Mouse (Mus musculus) limb, embryonic 12.5 days (tissue): Measurements from ENCODE around the gene Sart1. TPM values are rescaled to one million over a fixed set of nuclear protein-coding genes. Genes with fewer than 3 reads are reported as not detected.

Source experiments
- ATAC-seq: fragments of 200-750 bp; cut with Nextera tagmentation; 2 replicates; pipeline ENCODE4 v1.8.0; 2017; ENCODE audit warnings: low read depth, moderate TSS enrichment; ENCODE audit not compliant: insufficient number of reproducible peaks, insufficient read depth, low FRiP score, low TSS enrichment
- H3K27ac ChIP-seq: fragments of 300-500 bp; sonication (generic); 2 replicates; pipeline ENCODE4 v1.5.1; 2016; ENCODE audit warnings: mild to moderate bottlenecking, moderate library complexity
- H3K27me3 ChIP-seq: fragments of 300-500 bp; sonication (generic); 2 replicates; pipeline ENCODE4 v1.6.1; 2016; ENCODE audit warnings: mild to moderate bottlenecking, moderate library complexity
- H3K36me3 ChIP-seq: fragments of 300-500 bp; sonication (generic); 2 replicates; pipeline ENCODE4 v1.6.1; 2016; ENCODE audit warnings: mild to moderate bottlenecking, moderate library complexity
- H3K4me1 ChIP-seq: fragments of 300-500 bp; sonication (generic); replicated peaks from 2 replicates; pipeline ENCODE4 v1.6.1; 2016
- H3K4me2 ChIP-seq: fragments of 300-500 bp; sonication (generic); 2 replicates; pipeline ENCODE4 v1.6.1; 2016; ENCODE audit warnings: mild to moderate bottlenecking, moderate library complexity
- H3K4me3 ChIP-seq: fragments of 300-500 bp; sonication (generic); replicated peaks from 2 replicates; pipeline ENCODE4 v1.5.1; 2016; ENCODE audit warnings: mild to moderate bottlenecking
- H3K9ac ChIP-seq: fragments of 300-500 bp; sonication (generic); replicated peaks from 2 replicates; pipeline ENCODE4 v1.6.1; 2016; ENCODE audit warnings: mild to moderate bottlenecking, moderate library complexity
- H3K9me3 ChIP-seq: fragments of 300-500 bp; sonication (generic); 2 replicates; pipeline ENCODE4 v1.6.1; 2016; ENCODE audit warnings: mild to moderate bottlenecking, moderate library complexity
- WGBS: fragments of 180-500 bp; shearing (Covaris S2); methylation state at CpG from one replicate; pipeline ENCODE4 v1.1.7; 2016; 5-methylcytosine and 5-hydroxymethylcytosine counted together
- polyA plus RNA-seq: library from polyadenylated mRNA; unstranded; fragments of >200 nt; fragmentation: Nextera tagmentation; extraction: Ambion mirVana; gene quantifications from 2 replicates; pipeline ENCODE4 v1.2.1, GENCODE M21; 2016

Sart1 gene
- polyA plus RNA-seq, 1 experiment from 2014 or later = 111 TPM

GRCm38 (mm10) chr19:5394168-5394567 lies 5.7 kb upstream of the Sart1 start:
- 47% methylated on average over 10 of the region's 10 CpGs for WGBS
- H3K9me3 ChIP-seq = no peaks in the 10 kb centered on the region
- no peak overlapping the region for H3K27ac ChIP-seq
- H3K36me3 ChIP-seq = no peaks in the 10 kb centered on the region
- no peak overlapping the region for H3K4me2 ChIP-seq
- no peak for ATAC-seq
- H3K4me3 ChIP-seq = no peak overlapping the region
- peaks cover 14% of the 10 kb centered on the region for H3K4me1 ChIP-seq
- H3K27me3 ChIP-seq = peaks cover 4% of the 10 kb centered on the region; the same call in 1 of the 2 replicates
- H3K9ac ChIP-seq = 0 out of 2 replicates have a peak overlapping the region, but pooled peaks have one; percentile 3

- 84% methylated on average over 4 of the region's 4 CpGs for WGBS
- no peak for ATAC-seq
Observed at GRCm38 (mm10) chr19:5392892-5393291, 4.4 kb upstream of the Sart1 start.

GRCm38 (mm10) chr19:5390416-5390815 lies 1.9 kb upstream of the Sart1 start:
- Histone ChIP-seq H3K27me3 (peaks cover 4% of the 10 kb centered on the region; the same call in 1 of the 2 replicates), H3K4me2 (peak overlapping the region; percentile 93), H3K9ac (peak overlapping the region; percentile 94), H3K36me3 (peaks cover 12% of the 10 kb centered on the region), H3K4me3 (peak overlapping the region; percentile 99), H3K27ac (peak overlapping the region; percentile 81), H3K4me1 (peaks cover 29% of the 10 kb centered on the region), H3K9me3 (no peaks in the 10 kb centered on the region)
- ATAC-seq = no peak
- 76% methylated on average over 8 of the region's 8 CpGs for WGBS

More at GRCm38 (mm10) chr19:5392892-5393291, 4.4 kb upstream of the Sart1 start:
- Histone ChIP-seq H3K9me3 (no peaks in the 10 kb centered on the region), H3K4me2 (no peak overlapping the region), H3K36me3 (no peaks in the 10 kb centered on the region), H3K9ac (no peak overlapping the region), H3K27me3 (peaks cover 4% of the 10 kb centered on the region; the same call in 1 of the 2 replicates), H3K4me1 (peaks cover 16% of the 10 kb centered on the region), H3K27ac (no peak overlapping the region), H3K4me3 (no peak overlapping the region)

- H3K4me2 ChIP-seq = peak overlapping the region; percentile 93
- peaks cover 19% of the 10 kb centered on the region for H3K36me3 ChIP-seq
- 28% methylated on average over 12 of the region's 12 CpGs for WGBS
- no peaks in the 10 kb centered on the region for H3K9me3 ChIP-seq
- no peak for ATAC-seq
- peak overlapping the region; percentile 99 for H3K4me3 ChIP-seq
- H3K9ac ChIP-seq = peak overlapping the region; percentile 94
- H3K27me3 ChIP-seq = peaks cover 4% of the 10 kb centered on the region; the same call in 1 of the 2 replicates
- peak overlapping the region; percentile 81 for H3K27ac ChIP-seq
- peaks cover 29% of the 10 kb centered on the region for H3K4me1 ChIP-seq
Observed at GRCm38 (mm10) chr19:5389647-5390046, 1.1 kb upstream of the Sart1 start.

GRCm38 (mm10) chr19:5388011-5388441 lies 477 bp downstream of the Sart1 start:
- H3K9me3 ChIP-seq = no peaks in the 10 kb centered on the region
- peak overlapping the region; percentile 94 for H3K9ac ChIP-seq
- H3K27me3 ChIP-seq = no peaks in the 10 kb centered on the region
- no peak for ATAC-seq
- H3K36me3 ChIP-seq = peaks cover 35% of the 10 kb centered on the region
- H3K4me1 ChIP-seq = peaks cover 29% of the 10 kb centered on the region
- H3K27ac ChIP-seq = peak overlapping the region; percentile 81
- under 1% methylated on average over 42 of the region's 43 CpGs for WGBS
- peak overlapping the region; percentile 99 for H3K4me3 ChIP-seq
- H3K4me2 ChIP-seq = peak overlapping the region; percentile 93

GRCm38 (mm10) chr19:5384715-5385114 lies 3.8 kb downstream of the Sart1 start:
- Histone ChIP-seq H3K36me3 (peaks cover 69% of the 10 kb centered on the region), H3K4me3 (no peak overlapping the region), H3K27me3 (no peaks in the 10 kb centered on the region), H3K4me1 (peaks cover 21% of the 10 kb centered on the region), H3K9me3 (no peaks in the 10 kb centered on the region), H3K4me2 (no peak overlapping the region), H3K27ac (no peak overlapping the region), H3K9ac (no peak overlapping the region)
- ATAC-seq = no peak
- WGBS = 94% methylated on average over 8 of the region's 8 CpGs

GRCm38 (mm10) chr19:5383326-5383725 lies 5.2 kb downstream of the Sart1 start:
- no peak overlapping the region for H3K4me2 ChIP-seq
- H3K36me3 ChIP-seq = peaks cover 82% of the 10 kb centered on the region
- no peaks in the 10 kb centered on the region for H3K9me3 ChIP-seq
- H3K9ac ChIP-seq = no peak overlapping the region
- no peak for ATAC-seq
- 93% methylated on average over 12 of the region's 12 CpGs for WGBS
- H3K4me1 ChIP-seq = peaks cover 13% of the 10 kb centered on the region
- H3K27me3 ChIP-seq = no peaks in the 10 kb centered on the region
- H3K27ac ChIP-seq = no peak overlapping the region
- no peak overlapping the region for H3K4me3 ChIP-seq

- Histone ChIP-seq H3K27ac (no peak overlapping the region), H3K4me3 (no peak overlapping the region), H3K4me1 (no peaks in the 10 kb centered on the region), H3K4me2 (no peak overlapping the region), H3K36me3 (peaks cover 73% of the 10 kb centered on the region), H3K9ac (no peak overlapping the region), H3K27me3 (no peaks in the 10 kb centered on the region), H3K9me3 (no peaks in the 10 kb centered on the region)
- WGBS = 91% methylated on average over 1 of the region's 1 CpGs
- no peak for ATAC-seq
Observed at GRCm38 (mm10) chr19:5377446-5377845, 11.1 kb downstream of the Sart1 start.

GRCm38 (mm10) chr19:5374748-5375147 lies 13.8 kb downstream of the Sart1 start:
- Histone ChIP-seq H3K27me3 (no peaks in the 10 kb centered on the region), H3K9ac (no peak overlapping the region), H3K9me3 (no peaks in the 10 kb centered on the region), H3K4me2 (no peak overlapping the region), H3K27ac (no peak overlapping the region), H3K36me3 (peaks cover 71% of the 10 kb centered on the region), H3K4me1 (no peaks in the 10 kb centered on the region), H3K4me3 (no peak overlapping the region)
- WGBS = 71% methylated on average over 4 of the region's 4 CpGs
- ATAC-seq = no peak

GRCm38 (mm10) chr19:5374177-5374576 lies 14.3 kb downstream of the Sart1 start:
- H3K36me3 ChIP-seq = peaks cover 71% of the 10 kb centered on the region
- H3K4me3 ChIP-seq = no peak overlapping the region
- H3K27me3 ChIP-seq = no peaks in the 10 kb centered on the region
- WGBS = 84% methylated on average over 4 of the region's 4 CpGs
- H3K4me1 ChIP-seq = no peaks in the 10 kb centered on the region
- H3K9ac ChIP-seq = no peak overlapping the region
- no peaks in the 10 kb centered on the region for H3K9me3 ChIP-seq
- no peak overlapping the region for H3K4me2 ChIP-seq
- H3K27ac ChIP-seq = no peak overlapping the region
- no peak for ATAC-seq

GRCm38 (mm10) chr19:5372724-5373123 lies 15.8 kb downstream of the Sart1 start:
- no peak overlapping the region for H3K9ac ChIP-seq
- H3K9me3 ChIP-seq = no peaks in the 10 kb centered on the region
- no peak overlapping the region for H3K27ac ChIP-seq
- no peak overlapping the region for H3K4me3 ChIP-seq
- no peak for ATAC-seq
- no peaks in the 10 kb centered on the region for H3K27me3 ChIP-seq
- peaks cover 68% of the 10 kb centered on the region for H3K36me3 ChIP-seq
- peaks cover 9% of the 10 kb centered on the region for H3K4me1 ChIP-seq
- H3K4me2 ChIP-seq = no peak overlapping the region
- WGBS = 89% methylated on average over 7 of the region's 7 CpGs

GRCm38 (mm10) chr19:5370932-5371331 lies 17.6 kb downstream of the Sart1 start:
- H3K4me2 ChIP-seq = no peak overlapping the region
- no peaks in the 10 kb centered on the region for H3K9me3 ChIP-seq
- H3K36me3 ChIP-seq = peaks cover 57% of the 10 kb centered on the region
- no peak overlapping the region for H3K9ac ChIP-seq
- 89% methylated on average over 3 of the region's 3 CpGs for WGBS
- H3K4me1 ChIP-seq = peaks cover 13% of the 10 kb centered on the region
- H3K27me3 ChIP-seq = no peaks in the 10 kb centered on the region
- no peak overlapping the region for H3K27ac ChIP-seq
- no peak overlapping the region for H3K4me3 ChIP-seq
- ATAC-seq = no peak
